Mouse (Mus musculus) ES-Bruce4 (cell line): Measurements from ENCODE around the gene Arpc5. TPM values are rescaled to one million over a fixed set of nuclear protein-coding genes. Genes with fewer than 3 reads are reported as not detected.

Source experiments
- H3K27ac ChIP-seq: 2 replicates; pipeline ENCODE4 v1.5.1; 2012; ENCODE audit warnings: low read length, inconsistent platforms; ENCODE audit not compliant: insufficient read depth
- H3K27me3 ChIP-seq: 2 replicates; pipeline ENCODE4 v1.6.1; 2012; ENCODE audit warnings: mild to moderate bottlenecking, low read length, inconsistent platforms; ENCODE audit not compliant: control insufficient read depth, poor library complexity, insufficient read depth, severe bottlenecking
- H3K36me3 ChIP-seq: 2 replicates; pipeline ENCODE4 v1.6.1; 2012; ENCODE audit warnings: inconsistent platforms, mild to moderate bottlenecking, low read length, moderate library complexity; ENCODE audit not compliant: control insufficient read depth, poor library complexity, insufficient read depth, severe bottlenecking
- H3K4me1 ChIP-seq: one replicate; pipeline ENCODE4 v1.8.1; 2011; ENCODE audit warnings: low read length; ENCODE audit not compliant: control insufficient read depth, insufficient read depth
- H3K4me3 ChIP-seq: 2 replicates; pipeline ENCODE4 v1.5.1; 2011; ENCODE audit warnings: low read depth, mild to moderate bottlenecking, low read length
- H3K9ac ChIP-seq: 2 replicates; pipeline ENCODE4 v1.6.1; 2012; ENCODE audit warnings: low read depth, mild to moderate bottlenecking, inconsistent platforms; ENCODE audit not compliant: poor library complexity, severe bottlenecking
- H3K9me3 ChIP-seq: replicated peaks from 2 replicates; pipeline ENCODE4 v1.6.1; 2012; ENCODE audit warnings: mild to moderate bottlenecking, low read length, inconsistent platforms; ENCODE audit not compliant: control insufficient read depth, poor library complexity, insufficient read depth, severe bottlenecking
- CTCF ChIP-seq: IDR thresholded peaks from one replicate; pipeline ENCODE4 v1.8.1; 2011; ENCODE audit warnings: low read depth, low read length
- EP300 ChIP-seq: IDR thresholded peaks from 2 replicates; pipeline ENCODE4 v1.6.1; 2011; ENCODE audit warnings: low read depth, low read length; ENCODE audit not compliant: insufficient read depth
- POLR2A ChIP-seq: IDR thresholded peaks from one replicate; pipeline ENCODE4 v1.8.1; 2011; ENCODE audit warnings: low read length; ENCODE audit not compliant: insufficient read depth
- polyA plus RNA-seq: library from polyadenylated mRNA; stranded (reverse); fragments of >200 nt; gene quantifications from 2 replicates; pipeline ENCODE4 v1.2.4, GENCODE M21; 2011; ENCODE audit warnings: low read depth; ENCODE audit not compliant: missing spikeins, insufficient read depth, insufficient read length

The Arpc5 gene
- polyA plus RNA-seq, 1 experiment = 113 TPM

DNA sequence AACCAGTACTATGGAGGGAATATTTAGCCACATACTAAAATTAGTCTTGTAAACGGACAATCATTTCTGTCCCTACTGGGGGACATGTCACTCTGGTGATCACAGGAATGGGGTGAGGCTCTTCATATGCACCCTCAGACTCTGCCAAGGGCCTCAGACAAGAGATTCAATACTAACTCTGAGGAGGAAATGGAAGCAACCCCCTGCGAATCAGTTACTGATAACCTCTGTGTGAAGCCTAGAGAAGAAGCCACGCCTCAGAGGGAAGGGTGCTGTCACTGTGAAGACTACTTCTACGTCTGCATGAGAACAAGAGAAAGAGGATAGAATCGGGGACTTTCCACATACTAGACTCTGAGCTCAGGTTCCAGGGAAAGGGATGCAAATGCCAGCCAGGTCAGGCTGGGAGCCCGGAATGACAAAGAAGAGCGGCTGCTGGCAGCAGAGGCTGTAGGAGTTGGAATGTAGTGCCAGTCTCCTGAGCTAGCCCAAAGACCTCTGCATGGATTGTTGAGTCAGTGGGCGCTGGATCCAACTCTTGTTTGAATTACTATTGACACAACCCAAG, 29.4 kb downstream of the Arpc5 start:
- Histone ChIP-seq H3K9me3 (no peaks in the 10 kb centered on the region), H3K36me3 (no peaks in the 10 kb centered on the region), H3K4me3 (peak overlapping the region; percentile 24; the same call in 1 of the 2 replicates), H3K27me3 (no peaks in the 10 kb centered on the region), H3K9ac (peak overlapping the region; percentile 49), H3K4me1 (peaks cover 6% of the 10 kb centered on the region), H3K27ac (peak overlapping the region; percentile 52)
- TF ChIP-seq EP300 = no peak
- TF ChIP-seq CTCF = no peak
- no peak for TF ChIP-seq POLR2A

DNA sequence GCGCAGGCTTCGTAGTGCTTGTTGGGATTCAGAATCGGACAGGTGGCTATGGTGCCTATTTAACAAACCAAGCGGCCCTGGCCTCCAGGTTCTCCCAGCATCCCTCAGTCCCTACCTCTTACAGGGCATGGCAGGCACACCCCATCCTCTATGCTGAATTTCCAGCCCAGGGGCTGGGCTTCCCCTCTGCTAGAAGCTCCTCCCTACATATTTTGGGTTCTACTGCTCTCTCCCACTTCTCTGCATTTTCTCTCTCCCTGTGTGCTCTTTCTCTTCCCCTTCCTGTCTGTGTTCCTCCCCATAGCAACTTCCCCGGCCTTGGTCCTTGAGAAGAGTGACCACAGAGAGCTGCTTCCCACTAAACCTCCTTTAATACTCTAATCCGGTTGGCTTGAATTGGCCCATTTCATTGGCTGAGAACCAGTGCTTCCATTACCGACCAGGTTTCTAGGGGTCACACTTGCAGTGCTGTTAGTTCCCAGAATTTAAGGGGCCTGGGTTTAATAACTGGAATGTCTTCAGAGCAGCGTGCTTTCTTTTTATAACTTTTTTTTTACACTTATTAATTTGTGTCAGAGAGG, 30.4 kb downstream of the Arpc5 start:
- Histone ChIP-seq H3K9me3 (no peaks in the 10 kb centered on the region), H3K9ac (peak overlapping the region; percentile 49), H3K4me1 (peaks cover 6% of the 10 kb centered on the region), H3K4me3 (no peak overlapping the region), H3K27me3 (no peaks in the 10 kb centered on the region), H3K27ac (peak overlapping the region; percentile 73), H3K36me3 (no peaks in the 10 kb centered on the region)
- no peak for TF ChIP-seq EP300
- TF ChIP-seq POLR2A = no peak
- TF ChIP-seq CTCF = no peak

DNA sequence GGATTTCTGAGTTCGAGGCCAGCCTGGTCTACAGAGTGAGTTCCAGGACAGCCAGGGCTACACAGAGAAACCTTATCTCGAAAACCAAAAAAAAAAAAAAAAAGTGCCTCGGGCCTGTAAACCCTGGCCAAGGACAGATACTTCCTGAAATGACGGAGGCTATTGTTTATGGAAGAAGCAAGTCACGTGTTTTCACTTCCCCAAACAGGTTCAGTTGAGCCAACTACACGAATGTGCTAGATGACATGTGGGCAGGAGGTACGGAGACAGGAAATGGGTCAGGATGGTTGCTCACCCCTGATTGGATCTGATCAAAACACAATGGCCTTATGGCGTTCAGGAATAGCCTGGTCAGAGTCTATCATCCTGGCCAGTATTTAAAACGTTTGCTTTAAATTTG, 31.8 kb downstream of the Arpc5 start:
- H3K9ac ChIP-seq = no peak overlapping the region

DNA sequence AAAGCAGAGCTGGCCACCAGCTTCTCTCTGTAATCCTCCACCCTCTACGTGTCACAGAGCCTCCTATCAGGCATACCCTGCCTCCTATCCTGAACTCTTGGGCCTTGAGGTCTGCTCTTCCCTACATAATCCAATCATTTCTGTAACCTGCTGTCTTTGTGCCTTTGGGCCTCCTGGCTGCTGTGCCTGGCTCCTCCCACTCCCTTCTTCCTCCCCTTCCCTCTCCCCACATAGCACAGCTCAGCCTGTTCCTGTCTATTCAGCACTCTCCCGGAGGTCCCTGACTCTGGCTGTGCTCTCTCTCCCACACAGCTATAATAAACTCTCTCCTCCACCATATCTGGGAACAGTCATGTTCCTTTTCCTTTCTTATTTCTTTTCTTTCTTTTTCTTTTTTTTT, 33.6 kb downstream of the Arpc5 start, which contains the start of gene Ncf2:
Gene Ncf2, plus strand, starts transcription at position 298 of the 400 bp plus-strand sequence.
- TF ChIP-seq POLR2A (no peak), EP300 (no peak), CTCF (no peak)
- no peak within 1 kb of the TSS for H3K9ac ChIP-seq
- H3K4me1 ChIP-seq = peaks cover 4% of the 10 kb centered on the region
- H3K36me3 ChIP-seq = no peaks in the 10 kb centered on the region
- H3K27me3 ChIP-seq = no peaks in the 10 kb centered on the region
- no peaks in the 10 kb centered on the region for H3K9me3 ChIP-seq
- H3K27ac ChIP-seq = no peak within 1 kb of the TSS
- H3K4me3 ChIP-seq = no peak within 1 kb of the TSS

More for the DNA sequence above, 31.8 kb downstream of the Arpc5 start:
- H3K9me3 ChIP-seq = no peaks in the 10 kb centered on the region
- no peaks in the 10 kb centered on the region for H3K36me3 ChIP-seq
- H3K4me1 ChIP-seq = peaks cover 6% of the 10 kb centered on the region
- TF ChIP-seq POLR2A (no peak), EP300 (no peak), CTCF (no peak)
- H3K27me3 ChIP-seq = no peaks in the 10 kb centered on the region
- H3K27ac ChIP-seq = no peak overlapping the region
- no peak overlapping the region for H3K4me3 ChIP-seq

DNA sequence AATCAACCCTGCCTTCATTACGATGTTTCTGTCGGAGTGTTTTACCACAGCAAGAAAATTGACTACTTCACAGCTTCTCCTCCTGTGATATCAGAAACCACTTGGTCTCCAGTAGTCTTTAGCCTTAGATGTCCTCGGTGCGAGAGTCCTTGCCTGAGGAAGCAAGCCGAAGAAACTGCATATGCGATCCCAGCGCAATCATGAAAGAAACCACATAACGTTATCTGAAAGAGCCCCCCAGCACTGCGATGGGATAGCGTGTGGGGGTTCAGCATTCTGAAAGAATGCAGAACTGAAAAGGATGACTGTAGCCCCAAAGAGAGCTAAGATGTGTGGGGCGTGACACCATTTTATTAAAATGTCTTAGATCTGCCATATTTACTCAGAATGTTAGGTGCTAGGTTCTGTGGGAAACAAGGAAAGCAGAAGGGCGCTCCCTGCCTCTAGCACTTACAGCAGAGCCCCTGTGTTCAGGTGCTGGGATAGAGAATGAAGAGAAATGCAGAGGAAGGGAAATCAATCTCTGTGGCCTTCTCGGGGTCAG, 34.4 kb downstream of the Arpc5 start:
- TF ChIP-seq EP300 (no peak), POLR2A (no peak), CTCF (no peak)
- H3K27ac ChIP-seq = no peak overlapping the region

DNA sequence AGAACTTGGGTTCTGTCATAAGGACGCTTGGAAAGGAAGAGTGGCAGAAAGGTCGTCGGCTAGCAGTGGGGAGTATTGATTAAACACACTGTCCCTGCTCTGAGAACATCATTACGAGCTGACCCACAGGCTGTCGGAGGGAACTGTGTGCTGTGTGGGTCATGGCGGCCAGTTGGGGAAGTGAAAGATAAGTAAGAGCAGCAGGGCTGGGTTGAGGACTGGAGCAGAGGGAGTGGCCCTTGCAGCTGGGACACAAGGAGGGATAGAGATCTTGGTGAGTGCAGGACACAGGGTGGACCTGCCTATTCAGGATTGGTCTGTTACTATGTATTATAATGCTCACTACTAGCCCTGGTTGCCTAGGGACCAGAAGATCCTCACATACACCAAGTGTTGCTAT, 38.6 kb downstream of the Arpc5 start:
- Histone ChIP-seq H3K36me3 (no peaks in the 10 kb centered on the region), H3K4me3 (no peak overlapping the region), H3K4me1 (peaks cover 7% of the 10 kb centered on the region), H3K27me3 (no peaks in the 10 kb centered on the region), H3K9me3 (no peaks in the 10 kb centered on the region), H3K27ac (no peak overlapping the region), H3K9ac (no peak overlapping the region)
- TF ChIP-seq POLR2A (no peak), EP300 (no peak), CTCF (no peak)

More for the DNA sequence above, 34.4 kb downstream of the Arpc5 start:
- Histone ChIP-seq H3K36me3 (no peaks in the 10 kb centered on the region), H3K9ac (no peak overlapping the region), H3K4me1 (peaks cover 2% of the 10 kb centered on the region), H3K9me3 (no peaks in the 10 kb centered on the region), H3K4me3 (no peak overlapping the region), H3K27me3 (no peaks in the 10 kb centered on the region)
